Mouse (Mus musculus): ENCODE measurements around the gene Large1. TPM values are rescaled to one million over a fixed set of nuclear protein-coding genes. Genes with fewer than 3 reads are reported as not detected.
"Not testable (repeated sequence)": the region's sequence is repeated elsewhere in the genome, so short reads cannot be mapped to it uniquely, and the experiment has no call there.

Large1 gene
- polyA plus RNA-seq, 1 experiment = 2.1 TPM

- no peak for TF ChIP-seq POLR2A (IDR thresholded peaks at IDR 0.05; ENCODE audit: low read depth, low read length)
- TF ChIP-seq CTCF (IDR thresholded peaks at IDR 0.05; ENCODE audit: extremely low read depth, insufficient read depth, insufficient read length, insufficient replicate concordance) = no peak
- no peaks in the 10 kb centered on the region for H3K36me3 ChIP-seq (ENCODE audit: control insufficient read depth, insufficient read depth, low read length)
- no peaks in the 10 kb centered on the region for H3K27me3 ChIP-seq (ENCODE audit: control insufficient read depth, insufficient read depth, low read length)
- no peak for DNase-seq (ENCODE audit: low read depth in 1 of 2, low spot score in 2 of 2)
- no peak overlapping the region for H3K4me3 ChIP-seq (ENCODE audit: extremely low read depth, insufficient read depth, insufficient read length)
- WGBS = 88% methylated on average over 1 of the region's 1 CpGs
- no peak overlapping the region for H3K27ac ChIP-seq (ENCODE audit: insufficient read depth, low read length)
- H3K4me1 ChIP-seq (ENCODE audit: control insufficient read depth, insufficient read depth, insufficient read length) = no peaks in the 10 kb centered on the region
These were observed 240.9 kb downstream of the Large1 start for GRCm38 (mm10) chr8:73112332-73112895.

GRCm38 (mm10) chr8:73104089-73104488 is 249.3 kb downstream of the Large1 start:
- Histone ChIP-seq H3K36me3 (ENCODE audit: control insufficient read depth, insufficient read depth, low read length) (no peaks in the 10 kb centered on the region), H3K4me1 (ENCODE audit: control insufficient read depth, insufficient read depth, insufficient read length) (no peaks in the 10 kb centered on the region), H3K27me3 (ENCODE audit: control insufficient read depth, insufficient read depth, low read length) (no peaks in the 10 kb centered on the region), H3K27ac (ENCODE audit: insufficient read depth, low read length) (no peak overlapping the region), H3K4me3 (ENCODE audit: extremely low read depth, insufficient read depth, insufficient read length) (no peak overlapping the region)
- 87% methylated on average over 1 of the region's 1 CpGs for WGBS
- no peak for DNase-seq (ENCODE audit: low read depth in 1 of 2, low spot score in 2 of 2)
- TF ChIP-seq CTCF (IDR thresholded peaks at IDR 0.05; ENCODE audit: extremely low read depth, insufficient read depth, insufficient read length, insufficient replicate concordance) (no peak), POLR2A (IDR thresholded peaks at IDR 0.05; ENCODE audit: low read depth, low read length) (no peak)

GRCm38 (mm10) chr8:73101069-73101468 is 252.3 kb downstream of the Large1 start:
- no peak overlapping the region for H3K27ac ChIP-seq (ENCODE audit: insufficient read depth, low read length)
- TF ChIP-seq POLR2A (IDR thresholded peaks at IDR 0.05; ENCODE audit: low read depth, low read length) (no peak), CTCF (IDR thresholded peaks at IDR 0.05; ENCODE audit: extremely low read depth, insufficient read depth, insufficient read length, insufficient replicate concordance) (no peak)

GRCm38 (mm10) chr8:73100607-73101006 is 252.7 kb downstream of the Large1 start:
- H3K4me3 ChIP-seq (ENCODE audit: extremely low read depth, insufficient read depth, insufficient read length); H3K27me3 ChIP-seq (ENCODE audit: control insufficient read depth, insufficient read depth, low read length); H3K36me3 ChIP-seq (ENCODE audit: control insufficient read depth, insufficient read depth, low read length); H3K4me1 ChIP-seq (ENCODE audit: control insufficient read depth, insufficient read depth, insufficient read length); H3K27ac ChIP-seq (ENCODE audit: insufficient read depth, low read length); DNase-seq (ENCODE audit: low read depth in 1 of 2, low spot score in 2 of 2): not testable (repeated sequence)
- 72% methylated on average over 3 of the region's 3 CpGs for WGBS

More at GRCm38 (mm10) chr8:73101069-73101468, 252.3 kb downstream of the Large1 start:
- Histone ChIP-seq H3K4me3 (ENCODE audit: extremely low read depth, insufficient read depth, insufficient read length) (no peak overlapping the region), H3K4me1 (ENCODE audit: control insufficient read depth, insufficient read depth, insufficient read length) (no peaks in the 10 kb centered on the region), H3K36me3 (ENCODE audit: control insufficient read depth, insufficient read depth, low read length) (no peaks in the 10 kb centered on the region), H3K27me3 (ENCODE audit: control insufficient read depth, insufficient read depth, low read length) (no peaks in the 10 kb centered on the region)
- no peak for DNase-seq (ENCODE audit: low read depth in 1 of 2, low spot score in 2 of 2)
- 89% methylated on average over 5 of the region's 5 CpGs for WGBS

- WGBS = 72% methylated on average over 3 of the region's 3 CpGs
- no peak overlapping the region for H3K27ac ChIP-seq (ENCODE audit: insufficient read depth, low read length)
- H3K4me1 ChIP-seq (ENCODE audit: control insufficient read depth, insufficient read depth, insufficient read length) = no peaks in the 10 kb centered on the region
- H3K4me3 ChIP-seq (ENCODE audit: extremely low read depth, insufficient read depth, insufficient read length) = no peak overlapping the region
- no peak for DNase-seq (ENCODE audit: low read depth in 1 of 2, low spot score in 2 of 2)
- TF ChIP-seq POLR2A (IDR thresholded peaks at IDR 0.05; ENCODE audit: low read depth, low read length) (no peak), CTCF (IDR thresholded peaks at IDR 0.05; ENCODE audit: extremely low read depth, insufficient read depth, insufficient read length, insufficient replicate concordance) (no peak)
- no peaks in the 10 kb centered on the region for H3K36me3 ChIP-seq (ENCODE audit: control insufficient read depth, insufficient read depth, low read length)
- H3K27me3 ChIP-seq (ENCODE audit: control insufficient read depth, insufficient read depth, low read length) = no peaks in the 10 kb centered on the region
These were observed 253.8 kb downstream of the Large1 start for GRCm38 (mm10) chr8:73099542-73099941.

- H3K36me3 ChIP-seq (ENCODE audit: control insufficient read depth, insufficient read depth, low read length) = no peaks in the 10 kb centered on the region
- H3K4me1 ChIP-seq (ENCODE audit: control insufficient read depth, insufficient read depth, insufficient read length) = no peaks in the 10 kb centered on the region
- no peaks in the 10 kb centered on the region for H3K27me3 ChIP-seq (ENCODE audit: control insufficient read depth, insufficient read depth, low read length)
- no peak for DNase-seq (ENCODE audit: low read depth in 1 of 2, low spot score in 2 of 2)
- WGBS = 88% methylated on average over 2 of the region's 2 CpGs
- no peak overlapping the region for H3K4me3 ChIP-seq (ENCODE audit: extremely low read depth, insufficient read depth, insufficient read length)
- TF ChIP-seq CTCF (IDR thresholded peaks at IDR 0.05; ENCODE audit: extremely low read depth, insufficient read depth, insufficient read length, insufficient replicate concordance) (no peak), POLR2A (IDR thresholded peaks at IDR 0.05; ENCODE audit: low read depth, low read length) (no peak)
- no peak overlapping the region for H3K27ac ChIP-seq (ENCODE audit: insufficient read depth, low read length)
These were observed 256.4 kb downstream of the Large1 start for GRCm38 (mm10) chr8:73096952-73097351.

GRCm38 (mm10) chr8:73077746-73078145 is 275.6 kb downstream of the Large1 start:
- not testable (repeated sequence) for H3K4me1 ChIP-seq (ENCODE audit: control insufficient read depth, insufficient read depth, insufficient read length); H3K27ac ChIP-seq (ENCODE audit: insufficient read depth, low read length); H3K4me3 ChIP-seq (ENCODE audit: extremely low read depth, insufficient read depth, insufficient read length); DNase-seq (ENCODE audit: low read depth in 1 of 2, low spot score in 2 of 2); H3K27me3 ChIP-seq (ENCODE audit: control insufficient read depth, insufficient read depth, low read length); H3K36me3 ChIP-seq (ENCODE audit: control insufficient read depth, insufficient read depth, low read length)
- 85% methylated on average over 1 of the region's 1 CpGs for WGBS
